Mouse (Mus musculus) heart, embryonic 15.5 days (tissue): ENCODE measurements at regions not wholly inside any gene's neighbourhood (a gene's known extent, or its start where the extent isn't known, plus 50 kb on each side); places are given as distances from the start of the nearest gene placed in this dataset.
"Not testable (repeated sequence)": the region's sequence is repeated elsewhere in the genome, so short reads cannot be mapped to it uniquely, and the experiment has no call there.

Experiments
- ATAC-seq: fragments of 200-750 bp; cut with Nextera tagmentation; replicated peaks from 2 replicates; pipeline ENCODE4 v1.8.0; 2017; ENCODE audit warnings: low read depth, moderate TSS enrichment; ENCODE audit not compliant: insufficient number of reproducible peaks, insufficient read depth, low FRiP score
- H3K27ac ChIP-seq: fragments of 300-500 bp; sonication (generic); 2 replicates; pipeline ENCODE4 v1.5.1; 2015; ENCODE audit warnings: mild to moderate bottlenecking, inconsistent platforms
- H3K27me3 ChIP-seq: fragments of 300-500 bp; sonication (generic); 2 replicates; pipeline ENCODE4 v1.6.1; 2015; ENCODE audit warnings: inconsistent platforms
- H3K36me3 ChIP-seq: fragments of 300-500 bp; sonication (generic); 2 replicates; pipeline ENCODE4 v1.6.1; 2015; ENCODE audit warnings: mild to moderate bottlenecking, inconsistent platforms
- H3K4me1 ChIP-seq: fragments of 300-500 bp; sonication (generic); replicated peaks from 2 replicates; pipeline ENCODE4 v1.6.1; 2015; ENCODE audit warnings: inconsistent platforms
- H3K4me2 ChIP-seq: fragments of 300-500 bp; sonication (generic); 2 replicates; pipeline ENCODE4 v1.6.1; 2015; ENCODE audit warnings: inconsistent platforms, mild to moderate bottlenecking, moderate library complexity
- H3K4me3 ChIP-seq: fragments of 300-500 bp; sonication (generic); 2 replicates; pipeline ENCODE4 v1.5.1; 2015; ENCODE audit warnings: mild to moderate bottlenecking, inconsistent platforms
- H3K9ac ChIP-seq: fragments of 300-500 bp; sonication (generic); 2 replicates; pipeline ENCODE4 v1.6.1; 2015; ENCODE audit warnings: mild to moderate bottlenecking, inconsistent platforms
- H3K9me3 ChIP-seq: fragments of 300-500 bp; sonication (generic); replicated peaks from 2 replicates; pipeline ENCODE4 v1.6.1; 2016; ENCODE audit warnings: inconsistent platforms
- WGBS: fragments of 180-500 bp; shearing (Covaris S2); methylation state at CpG from one replicate; pipeline ENCODE4 v1.1.7; 2015; ENCODE audit warnings: mixed read lengths; 5-methylcytosine and 5-hydroxymethylcytosine counted together

- Histone ChIP-seq H3K27ac (no peak overlapping the region), H3K27me3 (no peaks in the 10 kb centered on the region), H3K4me1 (no peaks in the 10 kb centered on the region), H3K4me3 (no peak overlapping the region), H3K9ac (no peak overlapping the region), H3K4me2 (no peak overlapping the region), H3K9me3 (no peaks in the 10 kb centered on the region), H3K36me3 (no peaks in the 10 kb centered on the region)
- no peak for ATAC-seq
- WGBS = 85% methylated on average over 6 of the region's 6 CpGs
These were observed 112.3 kb upstream of the Supt20 start for GRCm38 (mm10) chr3:54580339-54580738.

- not testable (repeated sequence) for H3K4me1 ChIP-seq, H3K27ac ChIP-seq, H3K27me3 ChIP-seq, H3K36me3 ChIP-seq, H3K9ac ChIP-seq, H3K4me3 ChIP-seq, ATAC-seq, H3K4me2 ChIP-seq, H3K9me3 ChIP-seq
- 82% methylated on average over 10 of the region's 10 CpGs for WGBS
These were observed 106.8 kb upstream of the Supt20 start for GRCm38 (mm10) chr3:54585781-54586180.

GRCm38 (mm10) chr3:54587127-54587995 is 105.2 kb upstream of the Supt20 start:
- Histone ChIP-seq H3K36me3 (no peaks in the 10 kb centered on the region), H3K4me3 (no peak overlapping the region), H3K4me2 (no peak overlapping the region), H3K9me3 (no peaks in the 10 kb centered on the region), H3K4me1 (no peaks in the 10 kb centered on the region), H3K27ac (no peak overlapping the region), H3K9ac (no peak overlapping the region), H3K27me3 (no peaks in the 10 kb centered on the region)
- no peak for ATAC-seq
- WGBS = 73% methylated on average over 21 of the region's 21 CpGs

- 63% methylated on average over 5 of the region's 5 CpGs for WGBS
- H3K4me1 ChIP-seq = no peaks in the 10 kb centered on the region
- no peaks in the 10 kb centered on the region for H3K36me3 ChIP-seq
- H3K27me3 ChIP-seq = no peaks in the 10 kb centered on the region
- no peaks in the 10 kb centered on the region for H3K9me3 ChIP-seq
- ATAC-seq = no peak
- no peak overlapping the region for H3K9ac ChIP-seq
- H3K4me3 ChIP-seq = no peak overlapping the region
- no peak overlapping the region for H3K4me2 ChIP-seq
- H3K27ac ChIP-seq = no peak overlapping the region
These were observed 104.4 kb upstream of the Supt20 start for GRCm38 (mm10) chr3:54588198-54588597.

- Histone ChIP-seq H3K4me1 (no peaks in the 10 kb centered on the region), H3K27me3 (no peaks in the 10 kb centered on the region), H3K36me3 (no peaks in the 10 kb centered on the region), H3K4me2 (no peak overlapping the region), H3K9ac (no peak overlapping the region), H3K9me3 (no peaks in the 10 kb centered on the region), H3K27ac (no peak overlapping the region), H3K4me3 (no peak overlapping the region)
- 67% methylated on average over 9 of the region's 9 CpGs for WGBS
- no peak for ATAC-seq
These were observed 102.6 kb upstream of the Supt20 start for GRCm38 (mm10) chr3:54589976-54590375.

- H3K27ac ChIP-seq = no peak overlapping the region
- no peaks in the 10 kb centered on the region for H3K36me3 ChIP-seq
- H3K4me1 ChIP-seq = no peaks in the 10 kb centered on the region
- H3K9ac ChIP-seq = no peak overlapping the region
- no peak for ATAC-seq
- no peaks in the 10 kb centered on the region for H3K27me3 ChIP-seq
- no peak overlapping the region for H3K4me3 ChIP-seq
- no peaks in the 10 kb centered on the region for H3K9me3 ChIP-seq
- H3K4me2 ChIP-seq = no peak overlapping the region
- 59% methylated on average over 3 of the region's 3 CpGs for WGBS
These were observed 101.4 kb upstream of the Supt20 start for GRCm38 (mm10) chr3:54591160-54591559.

GRCm38 (mm10) chr3:54592064-54592463 is 100.5 kb upstream of the Supt20 start:
- Histone ChIP-seq H3K4me2 (no peak overlapping the region), H3K27me3 (no peaks in the 10 kb centered on the region), H3K4me1 (no peaks in the 10 kb centered on the region), H3K9ac (no peak overlapping the region), H3K9me3 (no peaks in the 10 kb centered on the region), H3K27ac (no peak overlapping the region), H3K4me3 (no peak overlapping the region), H3K36me3 (no peaks in the 10 kb centered on the region)
- WGBS = 43% methylated on average over 2 of the region's 2 CpGs
- no peak for ATAC-seq

- no peaks in the 10 kb centered on the region for H3K4me1 ChIP-seq
- no peaks in the 10 kb centered on the region for H3K36me3 ChIP-seq
- no peak overlapping the region for H3K9ac ChIP-seq
- no peak overlapping the region for H3K4me3 ChIP-seq
- no peak for ATAC-seq
- H3K27ac ChIP-seq = no peak overlapping the region; the same call in 1 of the 2 replicates
- H3K9me3 ChIP-seq = no peaks in the 10 kb centered on the region
- WGBS = 56% methylated on average over 14 of the region's 14 CpGs
- H3K4me2 ChIP-seq = no peak overlapping the region
- no peaks in the 10 kb centered on the region for H3K27me3 ChIP-seq
These were observed 99.8 kb upstream of the Supt20 start for GRCm38 (mm10) chr3:54592655-54593428.

GRCm38 (mm10) chr3:54595193-54595592 is 97.4 kb upstream of the Supt20 start:
- ATAC-seq = no peak
- Histone ChIP-seq H3K9ac (no peak overlapping the region), H3K4me2 (no peak overlapping the region), H3K9me3 (no peaks in the 10 kb centered on the region), H3K4me3 (no peak overlapping the region), H3K27ac (no peak overlapping the region), H3K4me1 (no peaks in the 10 kb centered on the region), H3K27me3 (no peaks in the 10 kb centered on the region), H3K36me3 (no peaks in the 10 kb centered on the region)
- 83% methylated on average over 3 of the region's 3 CpGs for WGBS

- no peaks in the 10 kb centered on the region for H3K9me3 ChIP-seq
- 73% methylated on average over 11 of the region's 11 CpGs for WGBS
- no peak overlapping the region for H3K9ac ChIP-seq
- no peak overlapping the region for H3K4me3 ChIP-seq
- no peak overlapping the region for H3K27ac ChIP-seq
- no peaks in the 10 kb centered on the region for H3K4me1 ChIP-seq
- H3K27me3 ChIP-seq = no peaks in the 10 kb centered on the region
- H3K36me3 ChIP-seq = no peaks in the 10 kb centered on the region
- no peak for ATAC-seq
- no peak overlapping the region for H3K4me2 ChIP-seq
These were observed 95.0 kb upstream of the Supt20 start for GRCm38 (mm10) chr3:54597326-54598274.

- H3K36me3 ChIP-seq = no peaks in the 10 kb centered on the region
- no peak for ATAC-seq
- 76% methylated on average over 5 of the region's 5 CpGs for WGBS
- H3K4me3 ChIP-seq = no peak overlapping the region
- H3K9ac ChIP-seq = no peak overlapping the region
- H3K4me1 ChIP-seq = no peaks in the 10 kb centered on the region
- H3K27ac ChIP-seq = no peak overlapping the region
- no peak overlapping the region for H3K4me2 ChIP-seq
- H3K27me3 ChIP-seq = no peaks in the 10 kb centered on the region
- no peaks in the 10 kb centered on the region for H3K9me3 ChIP-seq
These were observed 94.3 kb upstream of the Supt20 start for GRCm38 (mm10) chr3:54598296-54598695.
